Mouse (Mus musculus): ENCODE data around the gene Lrtm1.

Lrtm1 gene

DNA sequence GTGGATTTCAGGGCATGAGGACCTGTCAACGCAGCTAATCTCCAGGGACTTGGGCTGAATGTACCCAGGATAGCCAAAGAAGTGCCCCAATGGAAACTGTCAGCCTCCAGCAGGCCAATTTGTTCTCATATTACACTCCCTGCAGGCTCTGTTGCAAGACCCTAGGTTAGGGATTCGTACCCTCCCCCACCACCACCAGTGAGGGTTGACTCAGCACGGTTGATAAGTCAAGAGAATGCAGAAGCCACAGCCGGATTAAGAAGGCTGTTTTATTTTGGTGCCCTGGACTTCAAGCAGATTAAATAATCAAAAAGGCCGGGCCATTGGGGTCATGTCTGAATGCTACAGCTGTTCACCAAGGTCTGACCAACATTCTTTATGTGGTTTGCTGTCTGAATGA lies at the start of gene Lrtm1:
Lrtm1 (plus strand) TSS at position 326 of the 400 bp plus-strand sequence.
- DNase-seq (ENCODE audit: low read depth, low spot score) = no peak

DNA sequence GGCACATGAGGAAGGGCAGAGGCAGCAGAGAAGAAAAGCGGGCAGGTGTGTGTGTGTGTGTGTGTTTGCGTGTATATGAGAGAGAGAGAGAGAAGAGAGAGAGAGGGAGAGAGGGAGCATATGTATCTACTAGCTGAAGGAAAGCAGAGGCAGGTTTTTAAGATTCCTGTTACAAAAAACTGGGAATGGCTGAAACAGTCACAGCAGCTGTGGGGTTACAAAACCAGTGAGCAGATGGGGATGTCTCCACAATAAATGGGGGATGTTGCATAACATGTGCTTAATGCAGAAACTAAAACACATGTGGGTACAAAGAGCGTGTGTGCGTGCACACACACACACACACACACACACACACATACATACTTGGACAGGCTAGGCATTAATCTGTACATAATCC lies 48.8 kb upstream of the Lrtm1 start:
- DNase-seq (ENCODE audit: low read depth, low spot score) = no peak

DNA sequence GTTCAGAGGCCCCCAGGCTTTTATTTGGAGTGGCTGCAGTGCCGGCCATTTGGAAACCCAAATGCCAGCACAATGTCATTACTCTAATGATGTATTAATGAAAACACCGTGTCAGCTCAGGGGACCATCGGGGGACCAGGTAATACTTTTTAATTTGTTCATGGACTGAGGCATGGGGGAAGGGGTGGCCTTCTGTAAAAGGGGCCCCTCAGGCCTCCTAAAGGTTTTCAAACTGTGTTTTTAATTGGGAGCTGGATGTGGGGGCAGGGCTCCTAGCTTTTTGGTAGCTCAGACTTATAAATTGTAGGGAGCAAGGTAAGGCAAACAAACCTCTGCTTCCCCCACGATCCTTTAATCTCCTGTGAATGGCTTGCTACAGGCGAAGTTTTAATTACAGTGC lies 45.4 kb upstream of the Lrtm1 start:
- no peak for DNase-seq (ENCODE audit: low read depth, low spot score)

DNA sequence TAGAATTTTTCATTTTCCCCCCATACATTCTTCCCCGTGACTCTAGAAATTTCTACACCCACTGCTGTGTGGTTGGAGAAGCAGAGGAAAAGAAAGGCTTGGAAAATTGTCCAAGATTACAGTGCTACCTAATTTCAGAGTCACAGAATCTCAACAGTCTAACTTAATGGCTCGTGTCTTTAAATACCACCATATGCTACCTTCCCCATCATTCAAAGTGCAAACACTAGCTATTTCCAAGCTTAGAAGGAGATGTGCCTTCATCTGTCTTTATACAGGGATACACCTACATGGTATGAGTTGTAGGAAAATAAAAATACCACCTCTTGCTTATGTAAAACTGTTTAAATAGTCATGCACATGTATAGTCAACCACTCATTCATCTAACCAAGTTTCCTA lies 38.8 kb upstream of the Lrtm1 start:
- no peak for DNase-seq (ENCODE audit: low read depth, low spot score)

DNA sequence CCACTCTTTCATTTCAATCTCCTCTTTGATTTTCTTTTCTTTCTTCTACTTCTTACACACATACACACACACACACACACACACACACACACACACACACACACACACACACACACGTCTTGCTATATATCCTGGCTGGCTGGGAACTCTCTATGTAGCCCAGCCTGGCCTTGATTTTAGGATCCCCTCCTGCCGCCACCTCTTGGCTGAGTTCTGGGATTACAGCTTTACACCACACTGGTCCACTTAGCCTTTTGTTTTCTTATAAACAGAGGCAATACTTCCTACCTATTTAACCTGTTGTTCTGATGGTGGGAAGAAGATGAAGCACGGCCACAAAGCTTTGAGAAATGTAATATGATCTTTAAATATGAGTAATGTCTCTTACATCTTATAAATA lies 37.5 kb upstream of the Lrtm1 start:
- DNase-seq (ENCODE audit: low read depth, low spot score) = no peak

DNA sequence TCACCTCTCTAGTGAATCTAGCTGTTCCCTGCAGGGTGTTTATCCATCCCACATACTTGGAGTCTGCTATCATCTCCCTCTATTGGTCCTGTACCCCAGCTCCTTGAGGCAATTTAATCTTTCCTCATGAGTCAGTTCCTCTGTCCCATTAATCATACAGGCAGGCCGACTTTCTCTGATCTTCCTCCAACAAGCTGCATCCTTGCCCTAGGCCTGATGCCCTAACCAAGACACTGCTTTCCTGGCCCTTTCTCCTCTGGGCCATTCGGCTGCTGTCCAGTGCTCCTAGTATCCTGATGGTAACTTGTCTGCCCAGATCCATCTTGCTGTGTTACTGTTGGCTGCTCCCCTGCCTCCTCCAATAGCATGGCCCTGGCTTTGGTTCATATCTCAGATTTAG lies 33.7 kb upstream of the Lrtm1 start:
- DNase-seq (ENCODE audit: low read depth, low spot score) = no peak

DNA sequence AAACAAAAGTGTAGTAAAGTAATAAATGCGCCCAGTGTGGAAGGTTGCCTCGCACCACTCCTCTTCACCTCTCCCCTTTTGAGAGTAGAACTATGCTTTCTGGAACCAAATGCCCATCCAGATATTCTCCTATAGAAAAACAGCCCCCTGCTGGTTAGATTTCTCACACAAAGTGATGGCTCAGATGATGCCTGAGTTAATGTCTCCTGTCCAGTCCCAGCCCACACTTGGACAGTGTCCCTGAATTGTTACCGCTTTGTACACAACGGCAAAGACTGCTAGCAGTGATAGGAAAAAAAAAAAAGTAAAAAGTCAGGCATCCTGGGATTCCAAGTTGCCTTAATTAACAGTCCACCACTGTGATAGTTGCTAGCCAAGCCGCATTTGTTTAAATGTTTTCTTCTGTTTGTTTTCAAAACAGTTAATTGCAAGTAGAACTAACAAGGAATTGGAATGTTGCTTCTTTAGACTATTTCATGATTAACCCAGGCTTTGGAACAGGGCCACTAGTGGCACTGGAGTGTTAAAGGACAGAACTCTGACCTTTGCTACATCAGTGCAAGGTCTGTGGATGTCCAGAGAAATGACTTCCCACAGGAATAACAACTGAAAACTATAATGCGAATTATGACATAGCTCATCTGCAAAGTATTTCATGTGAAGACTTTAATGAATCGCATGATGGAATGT lies 29.7 kb upstream of the Lrtm1 start:
- no peak for DNase-seq (ENCODE audit: low read depth, low spot score)

DNA sequence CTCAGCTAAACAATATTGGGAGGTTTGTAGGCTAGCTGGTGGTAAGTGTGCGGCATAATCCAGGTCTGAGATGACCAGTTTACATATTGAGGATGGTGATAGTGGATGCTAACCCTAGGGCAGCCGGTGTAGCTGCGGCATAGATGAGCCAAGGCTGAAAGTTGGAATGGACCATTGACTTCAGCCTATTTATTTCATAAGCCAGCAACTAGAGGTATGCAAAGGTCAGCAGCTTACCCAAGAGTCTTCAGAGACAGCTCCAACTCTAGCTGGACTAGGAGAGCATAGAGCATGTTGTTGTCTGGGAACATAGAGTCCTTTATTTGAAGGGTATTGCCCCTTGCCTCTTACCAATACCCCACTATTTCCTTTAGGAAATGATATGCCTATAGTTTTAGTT lies 21.4 kb upstream of the Lrtm1 start:
- no peak for DNase-seq (ENCODE audit: low read depth, low spot score)

DNA sequence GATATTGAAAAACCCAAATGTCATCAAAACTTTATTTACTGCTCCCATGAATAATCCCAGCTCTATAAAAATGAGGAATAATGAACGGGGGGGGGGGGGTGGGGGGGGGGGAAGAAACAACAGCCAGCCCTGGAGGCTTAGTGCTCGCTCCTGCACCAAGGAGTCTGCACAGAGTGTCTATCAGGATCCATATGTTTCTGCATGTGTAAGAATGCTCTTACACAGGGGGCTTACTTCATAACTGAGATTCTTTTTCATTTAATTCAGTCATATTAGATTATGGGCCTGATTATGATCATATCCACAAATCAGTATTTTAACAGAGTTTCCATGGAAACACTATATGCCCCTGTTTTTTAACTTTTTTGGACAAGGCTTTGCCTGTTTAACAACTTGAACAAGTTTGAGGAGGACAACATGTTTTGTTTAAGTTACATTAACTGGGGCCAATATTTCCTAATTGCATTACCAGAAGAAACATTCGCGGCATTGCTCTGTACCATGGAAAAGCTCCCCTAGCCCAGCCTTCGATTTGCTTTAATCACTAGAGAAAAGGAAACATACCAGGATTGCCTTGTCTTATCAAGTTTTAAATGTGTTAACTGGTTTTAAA lies 12.7 kb upstream of the Lrtm1 start:
- no peak for DNase-seq (ENCODE audit: low read depth, low spot score)

DNA sequence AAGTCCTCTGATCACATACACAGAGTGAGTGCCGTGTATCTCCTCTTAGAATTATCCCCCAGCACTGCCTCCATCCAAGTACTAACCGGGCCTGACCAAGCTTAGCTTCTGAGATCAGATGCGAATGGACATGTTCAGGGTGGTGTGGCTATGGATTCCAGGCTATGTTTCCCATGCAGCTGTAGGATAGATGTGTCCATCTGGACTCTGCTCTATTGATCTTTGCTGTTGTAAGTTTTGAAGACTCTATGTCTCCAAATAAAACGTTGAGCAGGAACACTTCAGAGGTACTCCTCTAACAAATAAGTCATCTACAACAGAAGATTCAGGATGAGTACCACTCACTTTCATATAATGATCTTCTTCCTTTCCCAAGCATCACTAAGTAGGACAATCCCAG lies 8.4 kb upstream of the Lrtm1 start:
- DNase-seq (ENCODE audit: low read depth, low spot score) = no peak

DNA sequence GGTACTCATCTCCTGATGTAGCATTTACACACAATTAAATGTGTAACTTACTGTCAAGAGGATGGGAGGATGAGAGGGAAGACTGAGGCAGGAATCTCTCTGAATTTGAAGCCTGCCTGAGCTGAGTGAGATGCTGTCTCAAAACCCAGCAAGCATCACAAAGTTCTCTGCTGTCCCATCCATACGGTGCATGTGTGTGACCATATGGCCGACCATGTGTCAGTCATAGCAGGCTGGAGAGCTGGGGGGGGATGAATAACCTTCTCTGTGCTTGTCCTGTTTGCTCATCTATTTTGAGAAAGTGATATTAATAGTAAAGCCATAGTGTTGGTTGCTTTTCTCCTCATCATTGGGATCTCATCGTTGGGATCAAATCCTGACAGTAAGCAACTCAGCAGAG lies 4.8 kb upstream of the Lrtm1 start:
- no peak for DNase-seq (ENCODE audit: low read depth, low spot score)

DNA sequence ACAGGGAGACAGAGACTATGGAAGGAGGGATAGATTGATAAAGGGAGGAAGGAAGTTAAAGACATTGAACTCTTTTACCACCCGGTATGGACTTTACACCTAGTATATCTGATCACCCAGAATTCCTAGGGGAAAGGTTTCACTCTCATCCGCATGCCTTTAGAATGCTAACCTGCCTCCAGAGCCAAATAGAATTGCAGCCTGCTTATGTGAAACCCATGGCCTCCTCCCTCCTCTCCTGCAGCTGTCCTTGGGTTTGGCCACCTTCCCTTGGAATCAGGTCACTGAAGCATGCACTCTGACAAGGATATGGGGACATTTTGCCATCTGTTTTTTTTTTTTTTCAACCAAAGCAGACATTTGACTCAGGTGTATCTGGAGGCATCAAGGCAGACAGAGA lies 3.3 kb upstream of the Lrtm1 start:
- DNase-seq (ENCODE audit: low read depth, low spot score) = no peak

DNA sequence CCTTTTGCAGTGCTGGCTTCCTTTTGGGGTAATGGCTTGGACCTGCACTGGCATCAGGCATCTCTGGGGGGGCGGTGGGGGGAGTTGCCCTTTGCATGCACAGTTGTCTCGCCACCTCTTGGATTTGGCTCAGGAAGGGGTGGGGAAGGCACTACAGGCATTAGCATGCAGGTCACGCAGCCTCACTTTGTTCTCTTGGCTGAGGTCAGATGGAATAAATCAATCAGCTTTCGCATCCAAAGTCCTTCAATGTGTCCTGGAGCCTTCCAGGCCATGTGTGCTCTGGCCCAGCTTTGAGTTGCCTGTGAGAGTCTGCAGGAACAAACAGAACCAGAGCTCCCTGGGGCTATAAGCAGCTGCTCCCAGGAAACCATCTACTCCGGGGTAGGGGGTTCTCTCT lies 2.1 kb upstream of the Lrtm1 start:
- DNase-seq (ENCODE audit: low read depth, low spot score) = no peak

DNA sequence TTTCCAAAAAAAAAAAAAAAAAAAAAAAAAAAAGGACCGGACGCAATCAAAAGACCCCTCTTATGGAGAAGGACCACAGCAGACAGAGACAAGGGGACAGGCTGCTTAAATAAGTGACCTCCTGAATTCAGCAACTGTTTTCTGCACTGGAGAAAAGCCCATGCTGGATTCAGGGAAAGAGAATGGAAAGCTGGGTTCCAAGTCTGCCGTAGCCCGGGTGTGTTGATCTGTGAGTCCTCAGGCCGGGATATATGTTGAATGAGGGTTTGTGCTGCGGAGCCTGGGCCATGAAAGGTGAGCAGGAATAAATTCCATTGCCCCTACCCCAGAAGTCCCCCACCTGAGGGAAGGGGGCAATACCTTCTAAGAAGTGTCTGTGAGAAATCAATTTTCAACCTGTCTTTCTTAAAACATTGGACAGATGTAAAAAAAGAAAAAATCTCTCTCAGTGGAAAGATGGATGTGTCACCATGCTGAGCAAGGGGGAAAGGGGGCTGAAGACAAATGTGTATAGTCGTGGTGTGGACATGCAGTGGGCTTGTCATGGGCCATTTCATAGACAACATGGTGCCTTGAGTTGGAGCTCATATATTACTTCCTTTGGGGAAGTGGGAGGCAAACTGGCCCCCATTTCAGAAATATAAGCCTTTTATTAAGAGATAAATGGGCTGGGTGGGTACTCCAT lies 450 bp downstream of the Lrtm1 start:
- DNase-seq (ENCODE audit: low read depth, low spot score) = no peak

DNA sequence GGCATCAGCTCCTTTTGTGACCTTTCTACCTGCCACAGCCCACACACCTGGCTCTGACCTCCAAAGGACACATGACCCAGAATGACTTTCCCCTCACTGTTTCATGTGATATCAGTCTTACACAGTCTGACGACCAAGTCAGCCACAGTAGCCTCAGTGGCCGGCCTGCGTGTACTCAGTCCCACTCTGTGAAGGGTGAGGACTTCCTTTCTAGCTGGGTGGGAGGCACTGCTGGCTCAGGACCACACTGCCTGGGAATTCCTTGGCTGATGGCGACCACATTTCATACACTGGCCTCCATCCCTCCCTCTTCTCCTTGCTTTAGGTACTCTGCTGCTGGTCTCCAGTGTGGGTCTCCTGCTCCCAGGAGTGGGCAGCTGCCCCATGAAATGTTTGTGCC lies 3.3 kb downstream of the Lrtm1 start:
- DNase-seq (ENCODE audit: low read depth, low spot score) = no peak

DNA sequence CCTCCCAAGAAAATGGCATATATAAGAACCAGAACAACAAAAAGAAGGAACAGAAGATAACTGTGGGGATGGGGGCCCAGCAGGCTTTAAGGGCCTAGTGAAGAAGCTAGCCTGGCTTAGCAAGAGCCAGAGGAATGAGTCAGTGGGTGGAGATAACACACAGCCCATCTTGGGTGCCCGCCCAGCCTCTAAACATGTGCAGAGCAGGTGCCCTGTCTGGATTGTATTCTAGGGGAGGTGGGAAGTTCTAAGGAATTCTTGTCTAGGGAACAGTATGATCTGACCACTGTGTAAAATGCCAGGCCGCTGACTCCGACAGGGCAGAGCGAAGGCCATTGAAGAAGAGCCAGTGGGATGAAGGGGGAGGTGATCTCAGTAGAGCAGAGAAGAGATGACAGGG lies 5.2 kb downstream of the Lrtm1 start:
- DNase-seq (ENCODE audit: low read depth, low spot score) = no peak

DNA sequence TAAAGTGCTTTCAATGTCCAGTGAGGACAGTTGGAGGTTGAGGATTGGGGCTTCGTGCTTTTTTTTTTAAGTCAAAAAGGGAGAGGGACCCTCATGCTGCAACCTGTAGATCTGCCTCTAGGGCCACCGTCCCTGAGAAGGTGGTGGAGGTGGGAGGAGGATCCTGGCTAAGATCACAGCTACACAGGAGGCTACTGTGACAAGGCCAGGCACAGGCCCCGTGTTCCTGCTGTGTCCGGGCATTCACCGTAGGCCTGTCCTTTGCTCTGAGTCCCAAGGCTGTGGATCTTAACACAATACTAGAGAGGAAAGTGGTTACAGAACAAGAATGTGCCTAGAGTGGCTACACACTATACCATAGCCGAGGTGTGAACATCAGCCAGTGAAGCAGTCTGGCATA lies 7.3 kb downstream of the Lrtm1 start:
- DNase-seq (ENCODE audit: low read depth, low spot score) = no peak

DNA sequence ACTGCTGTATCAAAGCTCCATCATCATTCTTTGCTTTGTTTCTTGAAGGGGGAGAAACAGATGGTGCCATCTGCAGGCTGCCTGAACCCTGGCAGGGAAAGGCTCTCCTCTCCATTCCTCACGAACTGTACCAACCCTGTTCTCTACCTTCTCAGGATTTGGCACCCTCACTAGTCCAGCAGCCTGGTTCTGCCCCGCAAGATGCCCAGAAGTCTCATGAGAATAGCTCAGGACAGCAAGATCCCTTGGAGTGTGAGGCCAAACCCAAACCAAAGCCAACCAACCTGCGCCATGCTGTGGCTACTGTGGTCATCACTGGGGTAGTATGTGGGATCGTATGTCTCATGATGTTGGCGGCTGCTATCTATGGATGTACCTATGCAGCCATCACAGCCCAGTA lies 9.3 kb downstream of the Lrtm1 start:
- no peak for DNase-seq (ENCODE audit: low read depth, low spot score)

DNA sequence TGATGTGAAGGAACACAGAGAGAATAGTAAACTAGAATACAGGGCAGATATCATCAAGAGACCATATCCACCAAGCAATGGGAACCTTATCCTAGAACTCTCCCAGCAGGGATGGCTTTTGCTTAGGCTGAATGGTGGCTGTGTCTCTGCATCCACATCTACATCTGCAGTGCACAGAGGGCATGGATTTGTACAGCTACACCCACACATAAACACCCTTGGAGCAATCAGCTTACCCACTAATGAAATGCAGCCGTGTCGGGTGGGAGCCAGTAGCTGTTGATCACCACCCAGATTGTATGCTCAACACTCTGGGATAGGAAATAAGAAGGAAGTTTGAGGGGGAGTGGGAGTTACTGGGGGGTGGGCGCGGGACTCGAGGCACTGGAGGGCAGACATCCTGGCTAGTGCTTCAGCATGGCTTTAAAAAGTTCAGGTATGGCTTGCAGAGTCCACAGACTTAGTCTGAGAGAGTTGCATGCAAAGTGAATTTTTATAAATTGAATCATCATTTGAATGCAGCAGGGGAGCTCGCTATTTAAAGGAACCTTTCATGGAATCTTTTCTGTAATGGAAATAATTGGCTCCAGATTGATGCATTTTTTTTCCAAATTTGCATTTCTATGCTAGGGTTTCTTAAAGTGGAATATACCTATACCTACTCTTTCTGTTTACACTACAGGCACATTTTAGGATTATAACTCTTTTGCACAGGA lies 10.5 kb downstream of the Lrtm1 start:
- no peak for DNase-seq (ENCODE audit: low read depth, low spot score)

DNA sequence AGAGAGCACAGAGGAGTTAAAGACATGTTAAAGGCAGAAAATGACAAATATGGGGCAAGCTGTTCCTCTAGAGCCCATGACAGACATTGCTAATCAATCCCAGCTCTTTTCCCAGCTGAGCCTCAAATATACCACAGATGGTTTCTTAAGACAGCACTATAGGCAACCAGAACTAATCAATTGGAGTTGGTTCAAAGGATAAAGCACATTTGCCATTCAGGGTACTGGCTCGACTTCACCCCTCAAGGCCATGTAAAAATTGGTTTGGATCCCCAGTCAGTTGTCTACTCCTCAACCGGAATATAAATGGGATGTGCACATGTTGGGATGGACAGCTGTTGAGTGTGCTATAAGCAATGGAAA lies 11.1 kb downstream of the Lrtm1 start:
- no peak for DNase-seq (ENCODE audit: low read depth, low spot score)

DNA sequence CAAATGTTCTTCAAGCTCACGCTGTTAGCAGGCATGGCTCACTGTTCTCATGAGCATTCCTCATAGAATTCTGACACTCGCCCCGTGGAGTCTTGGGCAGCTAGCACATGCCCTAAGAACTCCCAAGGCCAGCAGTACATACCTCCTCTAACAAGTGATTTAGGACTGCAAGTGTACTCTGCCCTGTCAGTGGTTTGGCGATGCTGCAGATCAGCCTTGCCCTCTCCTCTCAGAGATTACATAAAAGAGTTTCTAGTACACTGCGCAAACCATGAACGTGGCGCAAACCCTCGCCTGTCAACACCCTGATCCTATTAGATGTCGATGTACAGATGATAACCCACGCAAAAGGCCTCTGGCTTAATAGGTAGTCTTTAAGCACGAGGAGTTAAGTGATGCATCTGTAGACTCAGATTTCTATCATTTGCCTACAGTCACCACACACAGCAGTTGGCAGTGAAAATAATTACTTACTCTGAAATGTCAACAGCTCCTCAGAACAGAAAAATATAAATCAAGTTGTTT lies 11.9 kb downstream of the Lrtm1 start:
- DNase-seq (ENCODE audit: low read depth, low spot score) = no peak

DNA sequence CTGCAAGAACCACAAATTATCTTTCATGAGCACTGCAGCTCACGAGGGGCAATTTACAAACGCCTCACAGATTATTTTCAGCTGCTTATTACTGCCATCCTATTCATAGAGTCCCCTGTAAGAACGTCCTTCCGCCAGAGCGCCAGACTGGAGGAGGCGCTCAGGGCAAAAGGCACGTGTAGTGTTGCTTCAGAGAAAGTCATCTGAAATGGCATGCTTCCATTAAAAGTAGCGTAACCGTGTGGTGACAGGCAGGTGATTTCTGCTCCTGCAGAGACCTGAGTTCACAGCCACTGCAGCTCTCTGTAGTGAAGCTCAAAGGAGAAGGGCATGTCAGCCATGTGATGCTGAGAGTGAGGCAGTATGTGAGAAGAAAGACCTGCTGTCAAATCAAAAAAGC lies 12.5 kb downstream of the Lrtm1 start:
- DNase-seq (ENCODE audit: low read depth, low spot score) = no peak

Data from A20 (cell line).